Mouse (Mus musculus): ENCODE results near the gene 4930444G20Rik.
A peak's percentile ranks its signal among the peaks of the same experiment; 100 is the strongest.
"Not testable (repeated sequence)": the region's sequence is repeated elsewhere in the genome, so short reads cannot be mapped to it uniquely, and the experiment has no call there.

Gene 4930444G20Rik

DNA sequence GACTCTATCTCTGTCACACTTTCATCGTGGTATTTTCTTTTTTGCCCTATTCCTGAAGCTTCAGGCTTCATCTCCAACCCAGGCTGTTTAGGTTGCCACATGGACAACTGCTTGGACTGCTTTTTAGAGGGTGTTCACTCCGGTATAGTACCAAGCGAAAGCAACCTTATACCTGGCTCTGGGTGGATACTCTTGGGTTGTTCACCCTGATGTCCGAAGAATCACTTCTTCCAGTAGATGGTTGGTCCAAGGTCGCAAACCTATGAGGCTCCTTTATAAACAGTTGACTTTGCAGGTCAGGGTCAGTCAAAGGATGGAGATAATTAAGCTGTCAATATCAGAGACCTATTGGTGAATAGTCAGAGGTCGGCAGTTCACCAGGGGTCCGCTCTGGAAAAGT lies at the start of gene 4930444G20Rik:
Gene 4930444G20Rik, minus strand, starts transcription at position 101 of the 400 bp plus-strand sequence.
- DNase-seq (ENCODE audit: low read depth) = not testable (repeated sequence)

DNA sequence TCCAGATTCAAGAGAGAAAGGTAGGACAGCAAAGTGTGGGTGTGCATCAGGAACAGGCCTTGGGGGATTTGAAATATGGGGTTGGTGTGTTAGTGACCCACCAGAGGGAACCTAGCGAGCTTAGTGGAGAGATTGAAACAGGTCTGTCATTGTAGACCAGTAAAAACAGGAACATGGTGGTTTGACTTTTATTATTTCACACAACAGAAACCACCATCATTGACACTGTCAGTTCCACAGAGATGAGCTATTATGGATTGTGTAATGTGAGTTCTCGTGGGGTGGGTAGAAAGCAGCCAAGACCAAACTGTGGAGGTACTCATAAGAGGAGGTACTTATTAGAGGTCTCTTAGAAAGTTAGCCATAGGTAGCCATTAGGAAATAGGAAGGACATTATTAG lies 6.7 kb upstream of the 4930444G20Rik start:
- no peak for DNase-seq (ENCODE audit: low read depth)

DNA sequence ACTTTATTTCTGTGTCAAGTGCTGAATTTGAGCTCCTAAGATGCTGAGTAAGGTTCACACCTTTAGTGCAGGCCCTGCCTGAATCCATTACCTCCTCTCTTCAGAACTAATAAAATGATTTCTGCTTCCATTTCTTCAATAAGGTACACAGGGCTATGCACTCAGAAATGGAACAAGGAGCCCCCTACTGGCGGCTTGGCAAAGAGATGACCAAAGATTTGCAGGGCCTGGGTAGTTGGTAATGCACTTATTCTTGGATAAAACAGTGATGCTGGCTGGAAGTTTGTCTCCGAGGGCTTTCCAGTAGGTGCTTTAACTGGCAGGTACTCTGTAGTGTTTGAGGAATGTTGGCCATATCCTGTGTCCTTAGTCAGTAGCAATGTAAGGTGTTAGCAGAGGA lies 4.9 kb upstream of the 4930444G20Rik start:
- no peak for DNase-seq (ENCODE audit: low read depth)

DNA sequence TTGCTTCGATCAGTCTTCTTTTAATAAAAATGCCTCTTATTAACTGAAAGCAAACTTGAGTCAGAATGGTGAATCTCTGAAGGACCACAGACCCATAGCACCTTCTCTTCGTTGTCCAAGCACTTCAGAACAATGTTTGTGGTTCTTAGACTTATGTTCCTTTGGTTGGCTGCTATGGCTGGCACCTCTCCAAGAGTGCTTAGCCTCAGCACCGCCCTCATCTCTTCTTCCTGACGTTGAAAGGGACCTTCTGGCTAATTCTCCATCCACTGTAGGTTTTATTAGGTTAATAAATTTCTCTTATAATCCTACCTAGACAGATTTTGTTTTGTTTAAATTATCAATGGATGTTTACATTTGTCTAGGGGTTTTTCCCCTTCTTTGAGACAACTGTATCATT lies 2.7 kb upstream of the 4930444G20Rik start:
- no peak for DNase-seq (ENCODE audit: low read depth)

DNA sequence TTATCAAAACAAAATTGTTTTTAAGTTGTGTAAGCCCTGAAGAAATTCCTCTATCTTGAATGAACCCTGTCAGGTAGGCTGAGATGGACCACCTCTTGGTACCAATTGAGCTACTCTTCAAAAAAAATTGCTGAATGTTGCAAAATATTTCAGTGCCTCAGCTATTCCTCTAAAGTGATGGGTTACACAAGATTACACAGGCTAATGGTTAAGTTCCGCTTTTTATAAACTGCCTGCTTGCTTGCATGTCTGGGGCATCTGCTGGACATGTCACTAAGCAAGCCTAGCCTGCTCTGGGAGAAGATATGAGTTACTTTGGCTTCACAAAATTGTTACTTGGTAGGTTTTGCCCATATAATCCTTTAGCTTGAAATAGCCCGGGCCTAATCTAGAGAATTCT lies 2.3 kb upstream of the 4930444G20Rik start:
- no peak for DNase-seq (ENCODE audit: low read depth)

DNA sequence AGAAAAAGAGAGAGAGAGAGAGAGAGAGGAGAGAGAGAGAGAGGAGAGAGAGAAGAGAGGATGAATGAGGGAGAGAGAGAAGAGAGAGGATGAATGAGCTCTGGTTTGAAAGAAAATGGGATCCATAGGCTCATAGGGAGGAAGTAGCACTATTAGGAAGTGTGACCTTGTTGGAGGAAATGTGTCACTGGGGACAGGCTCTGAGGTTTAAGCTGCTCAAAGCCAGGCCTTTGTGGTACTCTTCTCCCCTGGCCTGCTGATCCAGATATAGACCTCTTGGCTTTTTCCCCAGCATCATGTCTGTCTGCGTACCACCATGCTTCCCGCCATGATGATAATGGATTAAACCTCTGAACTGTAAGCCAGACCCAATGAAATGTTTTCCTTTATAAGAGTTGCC lies 8.5 kb downstream of the 4930444G20Rik start:
- no peak for DNase-seq (ENCODE audit: low read depth)

DNA sequence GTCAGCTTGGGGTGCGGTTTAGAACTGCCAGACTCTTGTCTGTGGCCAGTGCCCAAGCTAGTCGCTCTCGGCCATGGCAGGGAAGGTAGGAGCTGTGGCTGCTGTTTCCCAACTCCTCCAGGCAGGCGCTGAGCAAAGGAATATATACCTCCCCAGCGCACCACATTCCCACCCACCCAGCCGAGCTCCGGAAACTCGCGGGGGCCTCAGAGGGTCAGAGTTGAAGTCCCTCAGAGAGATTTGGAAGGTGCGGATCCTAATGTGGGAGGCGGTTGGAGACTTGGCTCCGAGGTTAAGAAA lies 8.9 kb downstream of the 4930444G20Rik start:
- no peak for DNase-seq (ENCODE audit: low read depth)

DNA sequence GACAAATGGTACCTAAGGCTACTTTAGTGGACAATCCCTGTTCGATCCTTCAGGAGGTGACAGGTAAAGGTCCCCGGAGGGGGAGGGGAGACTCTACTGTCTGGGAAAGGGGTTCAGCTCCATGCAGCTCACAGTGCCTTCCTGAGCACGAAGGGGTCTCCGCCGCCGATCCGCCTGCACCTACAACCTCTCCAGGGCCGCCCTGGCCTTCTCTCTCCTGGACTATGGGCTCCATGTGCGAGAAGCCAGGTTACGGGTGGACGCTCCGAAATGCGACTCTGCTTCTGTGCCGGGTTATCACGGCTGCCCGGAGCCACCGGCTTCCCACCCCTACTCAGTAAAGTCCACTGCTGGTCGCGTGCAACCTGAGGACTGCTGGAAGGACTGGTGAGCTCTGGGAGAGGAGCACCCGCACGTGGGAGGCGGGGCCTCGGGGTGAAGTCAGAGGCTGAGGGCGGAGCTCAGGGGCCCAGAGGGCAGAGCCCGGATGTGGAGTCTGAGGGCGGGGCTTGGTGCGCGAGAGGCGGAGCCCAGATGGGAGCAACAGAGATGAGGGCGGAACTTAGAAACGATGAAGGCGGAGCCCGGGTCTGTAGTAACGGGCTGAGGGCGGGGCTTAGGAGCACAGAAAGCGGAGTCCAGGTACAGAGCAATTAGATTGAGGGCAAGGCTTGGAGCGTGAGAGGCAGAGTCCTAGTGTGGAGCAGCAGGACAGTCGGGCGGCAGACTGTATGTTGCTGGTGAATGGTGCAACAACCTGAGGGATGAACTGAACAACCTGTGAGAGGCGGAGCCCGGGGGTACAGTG lies 9.5 kb downstream of the 4930444G20Rik start:
- DNase-seq (ENCODE audit: low read depth) = no peak

DNA sequence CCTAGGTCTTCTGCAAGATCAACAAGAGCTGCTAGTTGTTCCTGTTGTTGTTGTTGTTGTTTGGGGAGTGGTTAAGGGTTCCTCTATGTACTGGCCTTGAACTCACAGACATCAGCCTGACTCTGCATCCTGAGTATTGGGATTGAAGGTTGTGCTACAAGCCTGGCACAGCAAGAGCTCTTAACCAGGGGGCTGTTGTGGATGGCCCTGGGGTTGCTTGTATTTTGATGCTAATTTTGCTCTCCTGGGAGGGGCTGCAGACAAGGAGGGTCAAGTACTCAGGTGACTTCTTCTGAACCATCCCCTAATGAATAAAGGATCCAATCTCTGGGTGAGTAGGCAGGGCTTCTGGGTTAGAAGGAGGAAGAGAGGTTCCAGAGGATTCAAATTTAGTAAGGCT lies 12.6 kb downstream of the 4930444G20Rik start:
- DNase-seq (ENCODE audit: low read depth) = no peak

DNA sequence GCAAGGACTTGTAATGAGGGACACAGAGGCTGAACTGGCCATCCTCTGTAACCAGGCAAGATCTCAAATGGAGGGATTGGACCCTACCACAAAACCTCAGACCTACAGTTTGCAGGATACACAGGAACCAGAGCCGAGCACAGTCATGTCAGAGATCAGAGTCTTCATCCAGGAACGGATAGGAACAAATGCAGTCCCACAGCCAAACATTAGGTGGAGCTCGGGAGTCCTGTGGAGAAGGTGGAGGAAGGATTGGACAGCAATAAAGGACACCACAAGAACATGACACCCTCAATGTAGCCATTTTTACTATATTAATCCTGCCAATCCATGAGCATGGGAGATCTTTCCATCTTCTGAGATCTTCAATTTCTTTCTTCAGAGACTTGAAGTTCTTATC lies 31.6 kb downstream of the 4930444G20Rik start:
- DNase-seq (ENCODE audit: low read depth) = not testable (repeated sequence)

DNA sequence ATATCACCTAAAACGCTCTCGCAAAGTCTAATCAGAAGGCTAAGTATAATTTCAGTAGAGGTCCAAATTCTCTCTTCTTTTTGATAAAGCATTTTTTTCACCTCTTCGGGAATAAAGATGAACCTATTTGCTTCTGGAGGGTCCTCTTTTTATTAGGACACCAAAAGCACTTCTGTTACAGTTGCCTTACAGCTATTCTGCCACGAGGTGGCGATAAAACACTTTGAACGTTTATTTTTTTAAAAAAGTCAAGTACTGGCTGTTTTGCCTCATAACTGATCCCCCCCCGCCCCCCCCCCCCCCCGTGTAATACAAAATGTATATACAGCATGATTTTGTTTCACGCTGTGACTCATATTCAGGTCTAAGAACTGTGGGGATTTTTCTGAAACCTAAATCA lies 33.6 kb downstream of the 4930444G20Rik start:
- DNase-seq (ENCODE audit: low read depth) = no peak

DNA sequence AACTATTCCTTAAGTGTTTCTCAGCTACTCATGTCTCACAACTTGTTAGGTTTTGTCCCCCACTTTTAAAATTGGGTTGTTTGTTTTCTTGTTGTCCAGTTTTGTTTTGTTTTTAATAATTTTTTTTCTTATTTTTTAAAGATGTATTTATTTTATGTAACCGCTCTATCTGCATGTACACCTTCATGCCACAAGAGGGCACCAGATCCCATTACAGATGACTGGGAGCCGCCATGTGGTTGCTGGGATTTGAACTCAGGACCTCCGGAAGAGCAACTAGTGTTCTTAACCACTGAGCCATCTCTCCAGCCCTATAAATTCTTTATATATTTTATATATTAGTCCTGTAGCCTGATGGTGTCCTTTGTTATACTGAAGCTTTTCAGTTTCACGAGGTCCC lies 49.3 kb downstream of the 4930444G20Rik start:
- DNase-seq (ENCODE audit: low read depth) = peak; percentile 34

DNA sequence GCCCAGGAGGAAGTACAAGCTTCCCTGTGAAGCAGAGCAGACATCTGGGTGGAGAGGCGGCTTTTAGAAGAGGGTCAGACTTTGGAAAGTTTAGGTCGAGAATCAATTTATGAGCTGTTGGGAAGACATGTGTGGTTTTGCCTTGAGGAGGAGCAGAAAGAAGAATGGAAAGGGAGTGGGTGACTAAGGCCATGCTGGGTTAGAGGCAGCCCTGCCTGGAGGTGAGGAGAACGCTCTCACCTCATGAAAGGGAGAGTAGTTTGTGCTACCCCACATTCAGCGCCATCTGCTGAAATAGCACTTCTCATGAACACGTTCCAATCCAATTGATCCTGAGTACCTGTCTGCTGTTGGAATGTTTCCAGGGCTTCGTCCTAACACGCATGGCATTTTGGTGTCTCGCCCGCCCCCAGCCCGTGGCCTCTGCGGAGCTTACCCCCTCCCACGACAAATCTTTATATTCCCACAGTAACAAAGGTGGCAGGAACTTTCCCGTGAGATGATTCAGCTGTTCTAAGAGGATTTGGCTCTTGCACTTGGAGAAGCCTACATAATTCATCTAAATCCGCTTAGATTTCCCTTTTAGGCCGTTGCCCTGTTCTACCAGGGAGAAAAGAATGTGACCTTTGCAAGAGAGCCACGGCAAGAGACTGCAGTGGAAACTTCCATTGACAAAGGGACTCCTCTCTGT lies 50.3 kb downstream of the 4930444G20Rik start:
- no peak for DNase-seq (ENCODE audit: low read depth)

Data from NIH3T3 (cell line).